Mouse (Mus musculus) spleen, embryonic (tissue): ENCODE measurements around the gene Cirbp.

Source experiments
- CTCF ChIA-PET: fragments of 350-600 bp; sonication (Branson Sonifier 250); formaldehyde crosslinking; loops from one replicate; lab custom pipeline; 2022; lab: Charles Lee

The Cirbp gene

DNA sequence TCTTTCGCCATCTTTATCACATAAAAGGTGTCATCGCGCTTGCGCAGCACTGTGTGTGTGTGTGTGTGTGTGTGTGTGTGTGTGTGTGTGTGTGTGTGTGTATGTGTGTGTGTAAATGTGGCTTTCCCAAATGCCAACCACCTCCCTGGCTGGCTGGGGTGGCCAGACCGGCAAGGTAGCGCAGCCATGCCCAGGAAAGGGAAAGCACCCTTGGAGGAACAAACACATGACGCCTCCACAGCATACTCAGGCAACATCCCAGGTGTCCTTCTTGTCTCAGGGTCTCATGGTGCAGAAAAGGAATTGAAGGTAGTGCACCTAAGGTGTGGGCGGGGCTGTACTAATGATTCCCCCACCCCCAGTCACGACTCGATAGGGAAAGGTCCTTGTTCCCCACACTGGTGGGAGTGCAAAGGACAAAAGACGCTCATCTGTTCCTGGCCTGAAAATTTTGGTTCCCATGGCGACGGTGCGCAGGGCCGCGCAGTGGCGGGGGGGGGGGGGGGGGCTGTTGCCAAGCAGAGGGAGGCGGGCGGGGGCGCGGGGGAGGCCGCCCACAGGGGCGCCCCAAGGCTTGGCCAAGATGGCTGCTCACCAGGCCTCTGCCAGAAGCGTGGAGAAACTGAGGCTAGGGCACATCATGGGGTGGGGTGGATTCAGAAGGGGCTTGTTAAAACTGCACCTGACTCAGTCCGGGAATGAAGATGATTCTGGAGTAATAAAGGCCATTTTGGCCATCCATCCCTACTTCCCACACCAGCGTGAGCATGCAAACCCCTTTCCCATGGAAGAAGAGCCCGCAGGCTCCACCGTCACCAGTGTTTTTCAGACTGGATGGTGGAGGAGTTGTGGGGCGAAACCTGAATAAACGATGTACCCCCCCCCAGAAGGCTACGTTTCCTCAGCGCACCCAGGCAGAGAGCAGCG lies 27.9 kb upstream of the Cirbp start:
- CTCF ChIA-PET, result no interaction called here

DNA sequence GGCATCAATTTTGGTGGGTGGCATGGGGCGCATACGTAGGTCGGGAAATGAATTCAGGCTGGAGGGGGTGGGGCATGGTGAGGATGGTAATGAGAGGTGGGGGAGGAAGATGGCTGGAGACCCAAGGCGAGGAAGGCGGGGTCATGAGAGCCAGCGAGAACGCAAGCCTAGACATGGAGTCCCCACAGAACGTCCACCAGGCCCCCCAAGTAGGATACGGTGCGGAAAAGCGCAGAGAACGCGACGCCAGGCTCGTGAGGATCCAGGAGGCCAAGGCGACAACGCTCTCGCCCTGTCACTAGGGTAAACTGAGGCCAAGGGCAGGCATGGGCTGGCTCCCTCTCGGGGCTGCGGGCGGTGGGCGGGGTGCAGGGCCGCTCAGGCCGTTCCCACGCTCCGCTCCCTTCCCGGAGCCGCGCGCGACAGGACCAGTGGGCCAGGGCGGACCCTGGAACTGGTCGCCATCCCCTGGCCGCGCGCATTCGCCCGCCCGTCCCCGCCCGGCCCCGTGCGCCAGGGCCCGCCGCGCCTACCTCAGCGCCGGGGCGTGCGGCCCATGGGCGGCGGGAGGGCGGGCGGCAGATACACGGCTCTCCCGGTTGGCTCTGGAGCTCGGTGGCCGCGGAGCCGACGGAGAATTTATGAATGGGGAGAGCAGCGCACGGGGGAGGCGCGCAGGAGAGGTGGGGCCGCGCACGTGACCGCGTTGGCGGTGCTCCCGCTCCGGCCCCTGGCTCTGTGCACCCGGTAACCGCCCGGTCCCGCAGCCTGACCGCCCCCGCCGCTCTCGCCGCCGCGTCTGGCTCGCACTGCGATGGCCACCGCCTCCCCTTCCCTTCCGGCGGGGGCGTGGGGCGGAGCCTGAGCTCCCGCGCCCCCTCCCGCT lies 27.0 kb upstream of the Cirbp start, which contains the start of gene Atp5d:
Gene Atp5d (plus strand): TSS at position 80 of the 886 bp plus-strand sequence.
- CTCF ChIA-PET, result interaction anchor here (0.5 kb wide), 1 partner anchor 412 kb away, joined by 4 read pairs; no protein-coding TSS in a partner anchor

- CTCF ChIA-PET, result interaction anchor here (0.5 to 0.7 kb wide), 2 partner anchors 155 to 413 kb away, joined by 3 to 4 read pairs; no protein-coding TSS in a partner anchor
Observed at GRCm38 (mm10) chr10:80139439-80139775, 26.4 kb upstream of the Cirbp start.

DNA sequence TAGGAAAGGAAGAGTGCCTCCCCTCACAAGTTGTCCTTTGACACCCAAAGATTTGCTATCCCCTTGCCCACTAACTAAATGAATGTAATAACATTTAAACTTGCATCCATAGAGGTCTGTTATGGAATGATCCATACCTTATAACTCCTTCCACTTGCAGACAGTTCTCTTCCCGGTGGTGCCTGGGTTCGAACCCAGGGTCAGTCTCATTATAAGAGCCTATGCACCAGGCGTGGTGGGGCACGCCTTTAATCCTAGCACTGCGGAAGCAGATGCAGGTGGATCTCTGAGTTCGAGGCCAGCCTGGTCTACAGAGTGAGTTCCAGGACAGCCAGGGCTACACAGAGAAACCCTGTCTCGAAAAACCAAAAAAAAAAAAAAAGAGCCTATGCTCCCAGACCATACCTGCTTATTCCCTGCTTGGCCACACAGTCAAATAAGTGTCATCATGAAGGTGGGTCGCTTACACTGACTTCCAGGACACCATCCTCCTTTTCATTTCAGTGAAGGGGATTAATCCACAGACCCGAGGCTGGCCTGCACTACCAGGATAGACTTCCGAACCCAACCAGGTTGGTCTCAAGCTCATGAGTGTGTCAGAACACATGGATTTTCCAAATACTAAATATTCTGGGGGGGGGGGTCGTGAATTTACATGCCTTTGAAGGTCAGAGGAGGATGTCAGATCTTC lies 25.7 kb upstream of the Cirbp start:
- CTCF ChIA-PET, result interaction anchor here (0.6 to 1.0 kb wide), 3 partner anchors 16 to 155 kb away, joined by 3 to 5 read pairs (median 3); no protein-coding TSS in a partner anchor

- CTCF ChIA-PET, result interaction anchor here (0.5 to 1.4 kb wide), 9 partner anchors 12 to 213 kb away, joined by 3 to 6 read pairs (median 4); partner anchors contain the start of genes Cirbp and Stk11
Observed at GRCm38 (mm10) chr10:80140666-80141035, 25.1 kb upstream of the Cirbp start, which contains the start of gene Cbarp. Cbarp (minus strand) TSS chr10:80140835.

- CTCF ChIA-PET, result interaction anchor here (0.5 to 1.4 kb wide), 8 partner anchors 12 to 213 kb away, joined by 3 to 6 read pairs (median 4); partner anchors contain the start of genes Cirbp and Stk11
Observed at GRCm38 (mm10) chr10:80141243-80141642, 24.5 kb upstream of the Cirbp start.

DNA sequence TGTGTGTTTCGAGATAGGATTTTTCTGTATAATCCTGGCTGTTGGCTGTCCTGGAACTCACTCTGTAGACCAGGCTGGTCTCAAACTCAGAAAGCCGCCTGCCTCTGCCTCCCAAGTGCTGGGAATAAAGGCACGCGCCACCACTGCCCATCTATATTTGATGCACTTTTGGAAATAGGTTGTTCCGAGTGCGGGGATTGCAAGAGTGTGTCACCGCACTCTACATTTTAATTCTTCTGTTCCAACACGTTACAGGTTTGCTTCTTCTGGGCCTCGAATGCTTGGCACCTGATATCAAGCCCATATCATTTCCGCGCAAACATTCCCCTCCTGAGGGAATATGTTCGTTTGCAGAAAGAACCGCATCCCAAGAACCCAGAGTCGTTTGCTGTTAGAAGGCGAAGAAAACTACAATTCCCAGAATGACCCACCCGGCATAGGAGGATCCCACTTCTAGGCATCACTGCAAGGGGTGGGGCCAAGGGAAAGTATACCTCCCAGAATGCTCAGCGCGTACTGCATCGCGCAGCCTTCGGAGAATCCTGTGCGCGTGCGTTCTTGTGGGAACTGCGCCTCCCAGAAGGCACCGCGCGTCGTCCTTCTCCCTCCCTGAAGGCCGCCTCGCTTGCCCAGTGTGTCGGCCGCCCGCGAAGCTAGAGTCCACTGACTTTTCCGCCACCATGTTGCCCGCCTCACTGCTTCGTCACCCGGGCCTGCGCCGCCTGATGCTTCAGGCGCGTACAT lies 23.8 kb upstream of the Cirbp start:
- CTCF ChIA-PET, result interaction anchor here (1.4 to 1.8 kb wide), 2 partner anchors 20 to 153 kb away, joined by 5 read pairs; no protein-coding TSS in a partner anchor

- CTCF ChIA-PET, result interaction anchor here (0.6 to 1.8 kb wide), 2 partner anchors 20 to 1043 kb away, joined by 5 read pairs; no protein-coding TSS in a partner anchor
Observed at GRCm38 (mm10) chr10:80142530-80142925, 23.3 kb upstream of the Cirbp start.

- CTCF ChIA-PET, result interaction anchor here (1.0 to 1.8 kb wide), 2 partner anchors 19 to 26 kb away, joined by 5 to 11 read pairs; no protein-coding TSS in a partner anchor
Observed at GRCm38 (mm10) chr10:80143664-80144063, 22.1 kb upstream of the Cirbp start.

- CTCF ChIA-PET, result interaction anchor here (0.6 to 1.8 kb wide), 4 partner anchors 18 to 57 kb away, joined by 3 to 11 read pairs (median 6); no protein-coding TSS in a partner anchor
Observed at GRCm38 (mm10) chr10:80144159-80144558, 21.6 kb upstream of the Cirbp start.

DNA sequence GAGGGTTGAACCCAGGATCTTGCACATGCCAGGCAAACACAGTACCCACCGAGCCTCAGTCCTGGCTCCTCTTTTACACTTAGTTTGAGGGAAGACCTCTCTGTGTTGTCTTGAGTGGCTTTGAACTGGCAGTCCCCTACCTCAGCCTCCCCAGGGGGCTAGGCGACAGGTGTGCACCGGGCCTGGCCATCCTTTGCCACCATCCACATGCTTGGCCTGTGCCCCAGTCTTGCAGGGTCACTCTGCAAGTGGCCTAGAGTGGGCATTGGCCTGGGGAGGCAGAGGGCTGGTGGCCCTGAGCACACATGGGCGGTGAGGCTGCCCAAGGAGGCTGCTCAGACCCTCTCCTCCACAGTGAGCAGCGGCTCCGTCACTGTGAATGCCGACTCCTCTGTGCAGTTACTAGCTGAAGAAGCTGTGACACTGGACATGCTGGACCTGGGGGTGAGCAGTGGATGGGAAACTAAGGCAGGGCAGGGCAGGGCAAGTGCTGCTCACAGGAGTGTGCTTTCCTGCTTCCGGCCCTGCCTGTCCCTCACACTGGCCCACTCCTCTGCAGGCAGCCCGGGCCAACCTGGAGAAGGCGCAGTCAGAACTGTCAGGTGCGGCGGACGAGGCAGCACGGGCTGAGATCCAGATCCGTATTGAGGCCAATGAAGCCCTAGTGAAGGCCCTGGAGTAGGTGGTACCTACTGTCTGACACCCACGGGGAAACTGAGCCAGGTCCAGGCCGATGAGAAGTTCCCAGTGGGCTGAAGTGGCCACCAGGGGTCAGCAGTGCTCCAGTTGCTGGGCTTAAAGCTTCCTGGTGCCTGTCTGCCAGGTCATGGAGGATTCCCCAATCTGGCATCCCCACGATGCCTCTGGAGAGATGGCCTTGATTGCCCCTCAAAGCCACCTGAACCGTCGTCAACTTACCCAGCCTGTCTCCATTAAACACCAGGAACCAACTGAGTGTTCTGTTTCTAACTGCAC lies 20.6 kb upstream of the Cirbp start:
- CTCF ChIA-PET, result interaction anchor here (1.1 to 3.1 kb wide), 3 partner anchors 19 to 23 kb away, joined by 3 to 23 read pairs (median 4); no protein-coding TSS in a partner anchor

- CTCF ChIA-PET, result interaction anchor here (0.5 to 3.1 kb wide), 2 partner anchors 19 to 218 kb away, joined by 4 to 23 read pairs; no protein-coding TSS in a partner anchor
Observed at GRCm38 (mm10) chr10:80145896-80146295, 19.9 kb upstream of the Cirbp start.

- CTCF ChIA-PET, result interaction anchor here (0.5 to 3.1 kb wide), 2 partner anchors 18 to 218 kb away, joined by 4 to 23 read pairs; no protein-coding TSS in a partner anchor
Observed at GRCm38 (mm10) chr10:80146568-80147011, 19.2 kb upstream of the Cirbp start.

DNA sequence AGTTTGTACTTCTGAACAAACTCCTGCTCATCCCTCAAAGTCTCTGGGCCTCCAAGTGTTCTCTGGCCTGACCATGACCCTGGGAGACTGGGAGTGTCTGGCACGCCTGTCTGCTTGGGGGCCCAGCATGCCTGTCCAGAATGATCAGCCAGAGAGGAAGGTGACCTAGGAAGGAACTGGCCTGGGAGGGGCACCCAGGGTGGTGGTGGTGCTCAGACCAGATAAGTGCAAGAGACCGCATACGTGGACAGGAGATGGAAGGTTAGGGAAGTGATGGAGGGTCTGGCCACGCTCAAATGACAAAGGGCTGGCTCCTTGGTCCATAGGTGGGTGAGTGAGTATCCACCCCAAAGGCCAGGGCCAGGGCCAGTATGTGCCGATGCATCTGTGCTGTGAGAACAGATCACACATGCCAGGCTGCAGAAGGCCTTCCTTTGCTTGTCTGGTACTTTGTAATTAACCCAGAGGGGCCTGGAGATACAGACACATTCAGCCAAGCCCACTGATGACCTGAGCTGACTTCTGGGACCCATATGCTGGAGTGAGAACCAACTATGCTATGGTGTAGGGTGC lies 18.6 kb upstream of the Cirbp start:
- CTCF ChIA-PET, result interaction anchor here (0.7 to 3.1 kb wide), 2 partner anchors 17 to 20 kb away, joined by 3 to 23 read pairs; no protein-coding TSS in a partner anchor

- CTCF ChIA-PET, result interaction anchor here (0.6 to 3.1 kb wide), 3 partner anchors 17 to 20 kb away, joined by 3 to 23 read pairs (median 6); no protein-coding TSS in a partner anchor
Observed at GRCm38 (mm10) chr10:80147719-80148601, 17.8 kb upstream of the Cirbp start, which contains the start of gene Midn. Midn (plus strand) TSS chr10:80148272.

DNA sequence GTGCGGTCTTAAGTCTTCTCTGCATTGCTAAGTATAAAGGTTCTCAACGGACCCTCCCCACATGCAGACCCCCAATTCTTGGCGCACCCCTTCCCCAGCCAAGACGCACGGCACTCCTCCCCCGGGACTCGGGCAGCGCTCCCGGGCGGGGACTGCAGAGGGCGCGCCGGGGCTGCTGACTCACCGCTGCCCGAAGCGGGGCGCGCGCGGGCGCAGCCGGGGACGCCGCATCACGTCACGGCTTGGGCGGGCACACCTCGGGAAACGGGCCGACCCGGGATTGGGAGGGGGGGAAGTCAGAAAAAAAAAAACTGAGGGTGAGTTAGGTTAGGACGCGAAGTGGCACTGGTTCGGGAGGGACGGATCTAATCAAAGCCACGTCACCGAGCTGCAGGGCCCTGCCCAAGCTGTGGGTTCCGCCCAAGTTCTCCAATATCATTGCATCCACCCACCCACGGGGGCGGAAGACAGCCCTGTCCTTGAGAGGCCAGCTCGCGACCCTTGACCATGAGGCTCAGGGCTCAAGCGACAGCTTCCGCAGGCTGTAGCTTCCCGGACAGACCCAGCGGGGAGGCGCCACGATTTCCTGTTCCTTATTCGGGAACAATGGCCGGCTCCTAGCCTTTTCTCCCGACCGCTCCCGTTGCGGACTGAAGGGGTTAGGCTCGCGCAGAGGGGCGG lies 17.0 kb upstream of the Cirbp start:
- CTCF ChIA-PET, result interaction anchor here (0.6 kb wide), 2 partner anchors 19 to 26 kb away, joined by 3 to 6 read pairs; no protein-coding TSS in a partner anchor
